Mouse (Mus musculus) kidney, adult 2 months (tissue): ENCODE data around the gene Pi4k2a.

Experiments used
- CTCF ChIP-seq: fragments of 200-500 bp; conservative IDR thresholded peaks from 2 replicates; pipeline ENCODE4 v1.5.1; 2011; ENCODE audit warnings: low read depth, mild to moderate bottlenecking, control low read depth, low read length, moderate library complexity, mixed read lengths; ENCODE audit not compliant: insufficient read depth, insufficient read length
- POLR2A ChIP-seq: fragments of 200-500 bp; IDR thresholded peaks from one replicate; pipeline ENCODE4 v1.6.1; 2011; ENCODE audit warnings: low read depth, low read length, control low read depth

DNA sequence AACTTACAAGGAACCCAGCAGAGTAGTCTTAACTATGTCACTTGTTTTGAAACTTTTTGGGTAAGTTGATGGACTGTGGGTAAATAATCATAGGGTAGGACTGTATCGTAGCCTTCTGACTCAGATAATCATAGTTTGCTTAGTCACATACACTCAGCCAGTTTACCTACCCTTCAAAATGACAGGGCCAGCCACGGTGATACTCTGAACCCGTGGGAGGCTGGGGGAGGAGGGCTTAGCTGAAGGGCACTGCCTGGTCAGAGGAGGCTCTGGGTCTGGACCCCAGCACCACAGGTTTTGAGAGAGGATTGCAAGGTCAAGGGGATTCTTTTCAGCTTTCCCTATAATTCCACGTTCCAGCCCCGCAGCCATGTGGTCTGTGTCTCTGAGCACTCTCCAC, 28.3 kb downstream of the Pi4k2a start:
- no peak for TF ChIP-seq CTCF
- no peak for TF ChIP-seq POLR2A
